Mouse (Mus musculus): ENCODE measurements around the gene Myo1h. TPM values are rescaled to one million over a fixed set of nuclear protein-coding genes. Genes with fewer than 3 reads are reported as not detected.

The Myo1h gene
- polyA plus RNA-seq (2014; fragmentation: Nextera tagmentation; extraction: Ambion mirVana): 0.40 and 0.45 TPM in 2 replicates

DNA sequence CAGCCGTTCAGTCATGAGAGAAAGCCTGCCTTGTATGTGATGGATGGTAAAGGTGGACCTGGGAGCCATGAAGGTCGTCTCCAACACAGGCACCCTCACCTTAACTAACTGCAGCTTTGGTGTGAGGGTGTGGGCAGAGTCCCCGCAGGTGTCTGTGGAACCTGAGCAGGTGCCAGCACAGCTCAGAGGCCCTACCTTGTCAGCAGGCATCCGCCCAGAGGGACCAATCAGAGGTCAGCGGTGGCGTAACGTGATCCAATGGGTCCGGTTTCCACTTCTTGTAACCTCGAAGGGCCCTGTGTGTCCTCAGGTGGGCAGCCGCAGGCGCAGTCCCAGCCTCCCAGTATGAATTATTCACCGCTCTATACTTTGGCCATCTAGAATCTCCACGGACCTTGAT is at the start of gene Myo1h:
Myo1h (plus strand) TSS at position 293 of the 400 bp plus-strand sequence.
- H3K4me1 ChIP-seq (replicated peaks; ENCODE audit: control insufficient read depth, insufficient read depth, low read length): no peaks in the 10 kb centered on the region
- ATAC-seq (replicated peaks; ENCODE audit: low FRiP score) (no peak), DNase-seq (ENCODE audit: low spot score) (no peak)
- WGBS: 41% methylated on average over 13 of the region's 13 CpGs
- no peaks in the 10 kb centered on the region for H3K36me3 ChIP-seq (ENCODE audit: control insufficient read depth, insufficient read depth, low read length)
- no peak within 1 kb of the TSS for H3K4me2 ChIP-seq
- H3K9ac ChIP-seq (ENCODE audit: low read depth, low read length): no peak within 1 kb of the TSS
- H3K9me3 ChIP-seq (ENCODE audit: control insufficient read depth, low read length): no peaks in the 10 kb centered on the region
- H3K27ac ChIP-seq (ENCODE audit: low read depth, low read length): no peak within 1 kb of the TSS
- peaks cover 9% of the 10 kb centered on the region for H3K27me3 ChIP-seq (replicated peaks; ENCODE audit: control insufficient read depth, insufficient read depth, low read length)
- H3K4me3 ChIP-seq (ENCODE audit: low read depth, low read length): no peak within 1 kb of the TSS

GRCm38 (mm10) chr5:114239737-114240136 is 49.2 kb upstream of the Myo1h start:
- Histone ChIP-seq H3K27me3 (replicated peaks; ENCODE audit: control insufficient read depth, insufficient read depth, low read length) (no peaks in the 10 kb centered on the region; the same call in 1 of the 2 replicates), H3K9ac (ENCODE audit: low read depth, low read length) (no peak overlapping the region), H3K4me1 (replicated peaks; ENCODE audit: control insufficient read depth, insufficient read depth, low read length) (no peaks in the 10 kb centered on the region), H3K9me3 (ENCODE audit: control insufficient read depth, low read length) (no peaks in the 10 kb centered on the region), H3K4me3 (ENCODE audit: low read depth, low read length) (no peak overlapping the region), H3K4me2 (no peak overlapping the region), H3K36me3 (ENCODE audit: control insufficient read depth, insufficient read depth, low read length) (no peaks in the 10 kb centered on the region), H3K27ac (ENCODE audit: low read depth, low read length) (no peak overlapping the region)
- ATAC-seq (replicated peaks; ENCODE audit: low FRiP score) (no peak), DNase-seq (ENCODE audit: low spot score) (no peak)
- WGBS: 49% methylated on average over 14 of the region's 14 CpGs

- WGBS: 72% methylated on average over 7 of the region's 7 CpGs
- Histone ChIP-seq H3K4me2 (no peak overlapping the region), H3K4me3 (ENCODE audit: low read depth, low read length) (no peak overlapping the region), H3K27me3 (replicated peaks; ENCODE audit: control insufficient read depth, insufficient read depth, low read length) (no peaks in the 10 kb centered on the region), H3K36me3 (ENCODE audit: control insufficient read depth, insufficient read depth, low read length) (no peaks in the 10 kb centered on the region), H3K9ac (ENCODE audit: low read depth, low read length) (no peak overlapping the region), H3K9me3 (ENCODE audit: control insufficient read depth, low read length) (no peaks in the 10 kb centered on the region), H3K27ac (ENCODE audit: low read depth, low read length) (no peak overlapping the region), H3K4me1 (replicated peaks; ENCODE audit: control insufficient read depth, insufficient read depth, low read length) (no peaks in the 10 kb centered on the region)
- DNase-seq (ENCODE audit: low spot score) (no peak), ATAC-seq (replicated peaks; ENCODE audit: low FRiP score) (no peak)
Observed at GRCm38 (mm10) chr5:114246465-114246864, 42.5 kb upstream of the Myo1h start.

DNA sequence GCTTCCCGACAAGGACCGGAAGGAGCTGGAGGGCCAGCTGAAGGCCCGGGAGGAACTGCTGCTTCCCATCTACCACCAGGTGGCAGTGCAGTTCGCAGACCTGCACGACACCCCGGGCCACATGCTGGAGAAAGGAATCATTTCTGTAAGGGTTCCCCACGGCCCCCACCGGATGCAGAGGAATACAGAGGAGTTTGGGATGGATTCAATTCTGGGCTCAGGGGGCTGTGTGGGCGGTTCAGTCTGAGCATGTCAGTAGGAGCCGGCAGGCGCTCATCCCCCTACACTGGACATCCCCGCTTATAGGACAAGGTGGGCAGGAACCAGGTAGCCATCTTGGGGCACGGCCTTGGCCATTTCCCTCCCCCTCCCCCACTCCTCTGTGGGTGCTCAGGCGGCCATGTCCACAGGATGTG is 40.8 kb upstream of the Myo1h start:
- WGBS: 15% methylated on average over 14 of the region's 14 CpGs
- 0 out of 2 replicates have a peak overlapping the region, but pooled peaks have one; percentile 6 for H3K4me2 ChIP-seq

DNA sequence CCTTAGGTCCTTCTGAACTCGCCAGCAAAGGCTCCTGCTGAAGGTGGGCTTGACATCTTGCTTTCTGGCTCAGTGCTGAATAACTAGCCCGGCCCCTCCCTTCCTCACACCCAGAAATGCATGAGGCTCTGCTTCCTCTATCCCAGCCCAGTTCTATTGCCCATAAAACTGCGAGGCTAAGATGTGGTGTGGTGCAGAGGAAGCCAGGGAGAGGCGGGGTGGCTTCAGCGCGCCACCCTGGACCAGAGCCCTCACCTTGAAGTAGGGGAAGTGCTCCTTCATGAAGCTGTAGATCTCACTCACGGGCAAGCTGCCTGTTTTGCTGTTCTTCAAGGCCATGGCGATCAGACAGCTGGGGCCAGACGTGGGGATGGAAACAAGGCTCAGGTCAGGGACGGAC is 29.5 kb upstream of the Myo1h start:
- no peaks in the 10 kb centered on the region for H3K9me3 ChIP-seq (ENCODE audit: control insufficient read depth, low read length)
- no peak for DNase-seq (ENCODE audit: low spot score)
- H3K4me1 ChIP-seq (replicated peaks; ENCODE audit: control insufficient read depth, insufficient read depth, low read length): no peaks in the 10 kb centered on the region
- no peak for ATAC-seq (replicated peaks; ENCODE audit: low FRiP score)
- no peak overlapping the region for H3K4me2 ChIP-seq
- H3K36me3 ChIP-seq (ENCODE audit: control insufficient read depth, insufficient read depth, low read length): no peaks in the 10 kb centered on the region
- no peaks in the 10 kb centered on the region; the same call in 1 of the 2 replicates for H3K27me3 ChIP-seq (replicated peaks; ENCODE audit: control insufficient read depth, insufficient read depth, low read length)
- WGBS: 69% methylated on average over 10 of the region's 10 CpGs
- no peak overlapping the region for H3K9ac ChIP-seq (ENCODE audit: low read depth, low read length)
- no peak overlapping the region for H3K4me3 ChIP-seq (ENCODE audit: low read depth, low read length)
- no peak overlapping the region for H3K27ac ChIP-seq (ENCODE audit: low read depth, low read length)

More for the DNA sequence above, 40.8 kb upstream of the Myo1h start:
- DNase-seq (ENCODE audit: low spot score): peak; percentile 76
- Histone ChIP-seq H3K27me3 (replicated peaks; ENCODE audit: control insufficient read depth, insufficient read depth, low read length) (no peaks in the 10 kb centered on the region), H3K9ac (ENCODE audit: low read depth, low read length) (no peak overlapping the region), H3K27ac (ENCODE audit: low read depth, low read length) (no peak overlapping the region), H3K4me3 (ENCODE audit: low read depth, low read length) (no peak overlapping the region), H3K9me3 (ENCODE audit: control insufficient read depth, low read length) (no peaks in the 10 kb centered on the region), H3K4me1 (replicated peaks; ENCODE audit: control insufficient read depth, insufficient read depth, low read length) (no peaks in the 10 kb centered on the region), H3K36me3 (ENCODE audit: control insufficient read depth, insufficient read depth, low read length) (no peaks in the 10 kb centered on the region)
- no peak for ATAC-seq (replicated peaks; ENCODE audit: low FRiP score)

DNA sequence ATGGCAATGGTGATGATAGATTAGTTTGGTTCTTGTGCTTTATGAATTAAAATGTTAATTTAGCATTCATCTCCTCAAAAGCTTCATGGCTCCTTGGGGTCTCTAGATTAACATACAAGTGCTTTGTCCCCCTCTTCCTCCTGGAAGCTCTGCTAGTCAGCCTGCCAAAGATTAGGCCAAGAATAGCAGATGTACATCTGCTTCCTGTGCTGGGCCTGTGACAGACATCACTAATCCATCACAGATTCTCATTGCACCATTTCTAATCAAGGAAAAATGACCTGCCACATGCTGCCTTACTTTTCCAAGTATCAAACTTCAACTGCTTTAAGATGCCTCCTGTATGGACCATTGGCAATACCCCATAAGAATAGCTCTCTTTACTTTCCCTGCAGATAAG is 27.5 kb upstream of the Myo1h start:
- ATAC-seq (replicated peaks; ENCODE audit: low FRiP score) (no peak), DNase-seq (ENCODE audit: low spot score) (no peak)
- no peaks in the 10 kb centered on the region for H3K9me3 ChIP-seq (ENCODE audit: control insufficient read depth, low read length)
- no peak overlapping the region for H3K9ac ChIP-seq (ENCODE audit: low read depth, low read length)
- H3K4me2 ChIP-seq: no peak overlapping the region
- H3K27ac ChIP-seq (ENCODE audit: low read depth, low read length): no peak overlapping the region
- H3K4me3 ChIP-seq (ENCODE audit: low read depth, low read length): no peak overlapping the region
- H3K27me3 ChIP-seq (replicated peaks; ENCODE audit: control insufficient read depth, insufficient read depth, low read length): no peaks in the 10 kb centered on the region; the same call in 1 of the 2 replicates
- no peaks in the 10 kb centered on the region for H3K36me3 ChIP-seq (ENCODE audit: control insufficient read depth, insufficient read depth, low read length)
- H3K4me1 ChIP-seq (replicated peaks; ENCODE audit: control insufficient read depth, insufficient read depth, low read length): no peaks in the 10 kb centered on the region

- Histone ChIP-seq H3K27me3 (replicated peaks; ENCODE audit: control insufficient read depth, insufficient read depth, low read length) (peaks cover 6% of the 10 kb centered on the region), H3K36me3 (ENCODE audit: control insufficient read depth, insufficient read depth, low read length) (no peaks in the 10 kb centered on the region), H3K9ac (ENCODE audit: low read depth, low read length) (no peak overlapping the region), H3K27ac (ENCODE audit: low read depth, low read length) (no peak overlapping the region), H3K9me3 (ENCODE audit: control insufficient read depth, low read length) (no peaks in the 10 kb centered on the region), H3K4me2 (no peak overlapping the region), H3K4me3 (ENCODE audit: low read depth, low read length) (no peak overlapping the region), H3K4me1 (replicated peaks; ENCODE audit: control insufficient read depth, insufficient read depth, low read length) (no peaks in the 10 kb centered on the region)
- ATAC-seq (replicated peaks; ENCODE audit: low FRiP score) (no peak), DNase-seq (ENCODE audit: low spot score) (no peak)
- WGBS: 77% methylated on average over 8 of the region's 8 CpGs
Observed at GRCm38 (mm10) chr5:114264030-114264459, 24.9 kb upstream of the Myo1h start.

DNA sequence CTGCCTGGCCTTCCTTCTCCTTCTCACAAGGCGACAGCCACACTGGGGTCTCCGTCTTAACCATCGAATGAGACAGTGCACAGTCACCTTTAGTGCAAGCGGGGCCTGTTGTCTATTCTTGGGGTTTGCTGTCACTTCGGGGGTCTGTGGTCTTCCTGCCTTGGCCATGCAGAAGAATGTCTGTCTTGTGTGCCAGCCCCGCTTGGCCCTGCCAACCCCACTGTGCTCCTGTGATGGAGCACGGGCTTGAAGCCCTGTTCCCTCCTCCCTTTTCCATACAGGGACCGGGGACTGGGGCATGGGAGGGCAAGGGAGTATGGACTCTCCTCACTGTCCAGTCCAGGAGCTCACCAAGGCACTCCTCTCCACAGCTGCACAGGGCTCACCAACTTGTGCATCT is 24.2 kb upstream of the Myo1h start:
- peaks cover 6% of the 10 kb centered on the region for H3K27me3 ChIP-seq (replicated peaks; ENCODE audit: control insufficient read depth, insufficient read depth, low read length)
- no peak overlapping the region for H3K4me2 ChIP-seq
- no peaks in the 10 kb centered on the region for H3K9me3 ChIP-seq (ENCODE audit: control insufficient read depth, low read length)
- DNase-seq (ENCODE audit: low spot score) (no peak), ATAC-seq (replicated peaks; ENCODE audit: low FRiP score) (no peak)
- no peak overlapping the region for H3K9ac ChIP-seq (ENCODE audit: low read depth, low read length)
- H3K36me3 ChIP-seq (ENCODE audit: control insufficient read depth, insufficient read depth, low read length): no peaks in the 10 kb centered on the region
- no peak overlapping the region for H3K4me3 ChIP-seq (ENCODE audit: low read depth, low read length)
- no peak overlapping the region for H3K27ac ChIP-seq (ENCODE audit: low read depth, low read length)
- H3K4me1 ChIP-seq (replicated peaks; ENCODE audit: control insufficient read depth, insufficient read depth, low read length): no peaks in the 10 kb centered on the region
- WGBS: 77% methylated on average over 8 of the region's 8 CpGs

DNA sequence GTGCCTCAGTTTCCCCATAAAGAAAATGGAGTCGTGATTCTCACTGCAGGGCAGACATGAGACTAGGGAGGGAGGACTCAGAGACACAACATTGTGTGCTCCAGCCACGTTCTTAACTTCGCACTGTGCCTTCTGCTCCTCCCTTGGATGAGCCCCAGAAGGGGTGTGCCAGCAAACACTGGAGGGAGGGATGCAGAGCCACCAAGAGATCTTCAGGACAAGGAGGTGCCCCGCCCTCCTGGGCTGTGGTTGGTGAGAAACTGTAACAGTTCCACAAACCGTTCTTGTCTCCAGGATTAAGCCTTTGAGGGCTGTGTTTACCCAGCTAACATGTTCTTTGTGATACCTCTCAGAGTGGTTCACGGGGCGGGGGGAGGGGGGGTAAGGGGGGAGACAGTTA is 20.3 kb upstream of the Myo1h start:
- peaks cover 36% of the 10 kb centered on the region for H3K27me3 ChIP-seq (replicated peaks; ENCODE audit: control insufficient read depth, insufficient read depth, low read length)
- DNase-seq (ENCODE audit: low spot score): no peak
- WGBS: 48% methylated on average over 7 of the region's 7 CpGs

More for the DNA sequence above, 20.3 kb upstream of the Myo1h start:
- H3K36me3 ChIP-seq (ENCODE audit: control insufficient read depth, insufficient read depth, low read length): no peaks in the 10 kb centered on the region
- no peaks in the 10 kb centered on the region for H3K4me1 ChIP-seq (replicated peaks; ENCODE audit: control insufficient read depth, insufficient read depth, low read length)
- no peak overlapping the region for H3K9ac ChIP-seq (ENCODE audit: low read depth, low read length)
- ATAC-seq (replicated peaks; ENCODE audit: low FRiP score): no peak
- no peak overlapping the region for H3K27ac ChIP-seq (ENCODE audit: low read depth, low read length)
- no peaks in the 10 kb centered on the region for H3K9me3 ChIP-seq (ENCODE audit: control insufficient read depth, low read length)
- no peak overlapping the region for H3K4me3 ChIP-seq (ENCODE audit: low read depth, low read length)
- H3K4me2 ChIP-seq: no peak overlapping the region

Measured in liver, embryonic 11.5 days (tissue).